Mouse (Mus musculus) ES-E14 (cell line): Measurements from ENCODE around the gene Olfr2. TPM values are rescaled to one million over a fixed set of nuclear protein-coding genes. Genes with fewer than 3 reads are reported as not detected.
A peak's percentile ranks its signal among the peaks of the same experiment; 100 is the strongest.
"Not testable (repeated sequence)": the region's sequence is repeated elsewhere in the genome, so short reads cannot be mapped to it uniquely, and the experiment has no call there.

Source experiments
- DNase-seq: peaks from one replicate; pipeline ENCODE4 v3.0.0-alpha.2; 2013; ENCODE audit warnings: low read depth, low spot score
- H3K27ac ChIP-seq: 2 replicates; pipeline ENCODE4 v1.5.1; 2012; ENCODE audit warnings: low read depth, mild to moderate bottlenecking, low read length, moderate library complexity, mixed read lengths; ENCODE audit not compliant: poor library complexity, insufficient read depth, severe bottlenecking
- H3K36me3 ChIP-seq: 2 replicates; pipeline ENCODE4 v1.6.1; 2012; ENCODE audit warnings: mild to moderate bottlenecking, low read length, moderate library complexity, mixed read lengths; ENCODE audit not compliant: control insufficient read depth, poor library complexity, insufficient read depth, severe bottlenecking
- H3K4me1 ChIP-seq, 2 experiments: fragments of 150-350 bp in 1 of 2; sonication (generic) in 1 of 2; 2 replicates each; pipeline ENCODE4 v1.6.1; 2012; ENCODE audit warnings: low read length in 2 of 2, mild to moderate bottlenecking in 1 of 2, mixed read lengths in 1 of 2; ENCODE audit not compliant: control insufficient read depth in 2 of 2, insufficient read depth in 2 of 2, poor library complexity in 1 of 2
- H3K4me3 ChIP-seq, 2 experiments: fragments of 150-350 bp in 1 of 2; sonication (generic) in 1 of 2; 2 replicates each; pipeline ENCODE4 v1.5.1; 2012; ENCODE audit warnings: low read length in 2 of 2, low read depth in 1 of 2, mild to moderate bottlenecking in 1 of 2, mixed read lengths in 1 of 2; ENCODE audit not compliant: insufficient read depth in 1 of 2, poor library complexity in 1 of 2, severe bottlenecking in 1 of 2
- H3K9ac ChIP-seq: 2 replicates; pipeline ENCODE4 v1.6.1; 2012; ENCODE audit warnings: low read depth, mild to moderate bottlenecking, low read length, mixed read lengths; ENCODE audit not compliant: poor library complexity, insufficient read depth, severe bottlenecking
- H3K9me3 ChIP-seq: fragments of 150-350 bp; sonication (generic); 2 replicates; pipeline ENCODE4 v1.6.1; 2012; ENCODE audit warnings: low read depth, mild to moderate bottlenecking, low read length; ENCODE audit not compliant: control insufficient read depth, insufficient read depth
- CHD2 ChIP-seq: IDR thresholded peaks from 2 replicates; pipeline ENCODE4 v1.6.1; 2014; ENCODE audit warnings: mild to moderate bottlenecking, low read depth, low read length, inconsistent platforms
- HCFC1 ChIP-seq: IDR thresholded peaks from 2 replicates; pipeline ENCODE4 v1.6.1; 2012; ENCODE audit warnings: low read length, inconsistent platforms, borderline replicate concordance; ENCODE audit not compliant: insufficient read depth
- MAFK ChIP-seq: IDR thresholded peaks from 2 replicates; pipeline ENCODE4 v1.6.1; 2014; ENCODE audit warnings: mild to moderate bottlenecking, low read depth, low read length, inconsistent platforms; ENCODE audit not compliant: insufficient read depth
- ZC3H11A ChIP-seq: IDR thresholded peaks from 2 replicates; pipeline ENCODE4 v1.6.1; 2012; ENCODE audit warnings: low read depth, mild to moderate bottlenecking, inconsistent platforms, low read length, borderline replicate concordance
- ZNF384 ChIP-seq: IDR thresholded peaks from 2 replicates; pipeline ENCODE4 v1.6.1; 2012; ENCODE audit warnings: low read depth, low read length, inconsistent platforms
- in situ Hi-C, 2 experiments: fragments of 600-800 bp; cut with MboI; formaldehyde crosslinking; loops; one replicate each; pipeline ENCODE4 v1.15.1; 2025; ENCODE audit warnings: low sequenced_read_pairs in 2 of 2, inconsistent platforms in 1 of 2; ENCODE audit not compliant: unreplicated experiment in 2 of 2
- total RNA-seq: library from RNA; depleted of rRNA; stranded (reverse); fragments of 300-350 nt; gene quantifications from 2 replicates; pipeline ENCODE4 v1.2.3, GENCODE M21; 2012; rRNA removed

Olfr2 gene
- total RNA-seq, 1 experiment: not detected

GRCm38 (mm10) chr7:106985236-106985635, 20.6 kb downstream of the Olfr2 start:
- Histone ChIP-seq H3K27ac (peak overlapping the region; percentile 24; the same call in 1 of the 2 replicates), H3K9me3 (no peaks in the 10 kb centered on the region), H3K36me3 (no peaks in the 10 kb centered on the region), H3K4me3 (peak overlapping the region; percentile 58 to 61), H3K9ac (peak overlapping the region; percentile 73), H3K4me1 (no peaks in the 10 kb centered on the region)
- no peak for DNase-seq
- TF ChIP-seq ZNF384: no peak
- TF ChIP-seq CHD2: no peak
- no peak for TF ChIP-seq MAFK
- TF ChIP-seq ZC3H11A: no peak
- TF ChIP-seq HCFC1: no peak
- in situ Hi-C loops: no loop called here

GRCm38 (mm10) chr7:106975353-106975752, 30.5 kb downstream of the Olfr2 start, which contains the start of gene Olfr711:
Olfr711 (minus strand) TSS chr7:106975453.
- H3K27ac ChIP-seq: no peak within 1 kb of the TSS
- no peak for TF ChIP-seq ZC3H11A
- TF ChIP-seq HCFC1: no peak
- H3K4me1 ChIP-seq: no peaks in the 10 kb centered on the region
- H3K36me3 ChIP-seq: no peaks in the 10 kb centered on the region
- DNase-seq: no peak
- in situ Hi-C loops: no loop called here
- no peak within 1 kb of the TSS for H3K4me3 ChIP-seq
- H3K9ac ChIP-seq: no peak within 1 kb of the TSS
- no peaks in the 10 kb centered on the region for H3K9me3 ChIP-seq

GRCm38 (mm10) chr7:106967503-106967902, 38.4 kb downstream of the Olfr2 start:
- H3K27ac ChIP-seq, in situ Hi-C loops, H3K36me3 ChIP-seq, H3K4me3 ChIP-seq, H3K4me1 ChIP-seq, H3K9ac ChIP-seq, DNase-seq, H3K9me3 ChIP-seq: not testable (repeated sequence)

GRCm38 (mm10) chr7:106963837-106964236, 42.0 kb downstream of the Olfr2 start, which contains the start of gene Olfr6:
Olfr6 (minus strand) TSS chr7:106963937.
- no peaks in the 10 kb centered on the region for H3K9me3 ChIP-seq
- no peaks in the 10 kb centered on the region for H3K36me3 ChIP-seq
- H3K4me1 ChIP-seq: no peaks in the 10 kb centered on the region
- no peak for DNase-seq
- in situ Hi-C loops: no loop called here
- TF ChIP-seq ZNF384 (no peak), ZC3H11A (no peak), CHD2 (no peak), MAFK (no peak), HCFC1 (no peak)
- no peak within 1 kb of the TSS for H3K4me3 ChIP-seq
- no peak within 1 kb of the TSS for H3K9ac ChIP-seq
- no peak within 1 kb of the TSS for H3K27ac ChIP-seq

- Histone ChIP-seq H3K4me1 (no peaks in the 10 kb centered on the region), H3K27ac (no peak within 1 kb of the TSS), H3K4me3 (no peak within 1 kb of the TSS), H3K36me3 (no peaks in the 10 kb centered on the region), H3K9ac (no peak within 1 kb of the TSS), H3K9me3 (no peaks in the 10 kb centered on the region)
- in situ Hi-C loops: no loop called here
- TF ChIP-seq ZC3H11A (no peak), ZNF384 (no peak), CHD2 (no peak), MAFK (no peak), HCFC1 (no peak)
- no peak for DNase-seq
These were observed 57.7 kb downstream of the Olfr2 start, which contains the start of gene Olfr710 for GRCm38 (mm10) chr7:106948212-106948611. Olfr710 (minus strand) TSS chr7:106948312.

Other genes starting within 250 kb of the Olfr2 start
- 0.42 and 0.49 TPM in 2 replicates for gene Olfr699, start 212.9 kb downstream of the Olfr2 start, total RNA-seq
- gene Olfr700, start 197.2 kb downstream of the Olfr2 start, total RNA-seq: not detected in 2 replicates
- gene Olfr701, start 191.9 kb downstream of the Olfr2 start, total RNA-seq: 0.31 TPM in 1 of 2 replicates, not detected in the other
- gene Olfr702, start 172.2 kb downstream of the Olfr2 start, total RNA-seq: not detected in 2 replicates
- not detected in 2 replicates for gene Olfr703, start 162.7 kb downstream of the Olfr2 start, total RNA-seq
- not detected in 2 replicates for gene Olfr704, start 142.9 kb downstream of the Olfr2 start, total RNA-seq
- 0.13 and 0.26 TPM in 2 replicates for gene Olfr705, start 129.2 kb downstream of the Olfr2 start, total RNA-seq
- gene Olfr706, start 117.9 kb downstream of the Olfr2 start, total RNA-seq: not detected in 2 replicates
- gene Olfr707, start 104.8 kb downstream of the Olfr2 start, total RNA-seq: not detected in 2 replicates
- not detected in 2 replicates for gene Olfr1532-ps1, start 98.1 kb downstream of the Olfr2 start, total RNA-seq
- gene Olfr709-ps1, start 73.9 kb downstream of the Olfr2 start, total RNA-seq: not detected in 2 replicates
- not detected in 2 replicates for gene Olfr710, start 57.8 kb downstream of the Olfr2 start, total RNA-seq
- not detected in 2 replicates for gene Olfr6, start 42.1 kb downstream of the Olfr2 start, total RNA-seq
- not detected in 2 replicates for gene Olfr711, start 30.6 kb downstream of the Olfr2 start, total RNA-seq
- gene Olfr713, start 25.1 kb upstream of the Olfr2 start, total RNA-seq: not detected in 2 replicates
- gene Olfr714, start 64.9 kb upstream of the Olfr2 start, total RNA-seq: not detected in 2 replicates
- gene Olfr17, start 87.1 kb upstream of the Olfr2 start, total RNA-seq: not detected in 2 replicates
- not detected in 2 replicates for gene Olfr715b, start 104.3 kb upstream of the Olfr2 start, total RNA-seq
- not detected in 2 replicates for gene Olfr715, start 125.0 kb upstream of the Olfr2 start, total RNA-seq
- gene Olfr716, start 132.3 kb upstream of the Olfr2 start, total RNA-seq: not detected in 2 replicates
- 1.1 and 1.2 TPM in 2 replicates for gene Nlrp14, start 160.9 kb upstream of the Olfr2 start, total RNA-seq
- gene Rbmxl2, start 203.4 kb upstream of the Olfr2 start, total RNA-seq: 82.7 and 100 TPM in 2 replicates